Mouse (Mus musculus) stomach, postnatal 0 days (tissue): ENCODE data around the gene Oxct1.

Source experiments
- CTCF ChIP-seq: IDR thresholded peaks from 2 replicates; pipeline ENCODE4 v1.5.1; 2016; ENCODE audit warnings: antibody characterized with exemption, low read depth, mild to moderate bottlenecking, moderate library complexity
- EP300 ChIP-seq: optimal IDR thresholded peaks from 2 replicates; pipeline ENCODE3; 2016; ENCODE audit warnings: antibody characterized with exemption

DNA sequence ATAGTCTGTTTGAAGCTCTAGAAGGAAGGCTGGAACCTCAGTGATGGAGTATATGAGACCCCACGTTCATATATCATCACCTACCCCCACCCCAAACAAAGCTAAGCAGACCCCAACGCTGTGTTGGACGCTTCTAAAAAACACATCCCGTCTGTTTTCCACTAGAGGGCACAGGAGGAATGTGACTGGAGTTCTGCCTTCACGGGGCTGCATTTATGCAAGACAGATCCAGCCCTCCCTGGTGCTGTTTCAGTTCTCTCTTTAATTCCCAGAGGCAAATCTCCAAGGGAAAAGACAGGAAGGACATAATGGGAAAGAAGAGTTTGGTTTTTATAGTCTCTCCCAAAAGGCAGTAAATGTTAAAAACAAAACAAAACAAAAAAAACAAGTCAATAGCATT is 30.4 kb downstream of the Oxct1 start:
- TF ChIP-seq CTCF (peak; percentile 80), EP300 (no peak)
